Mouse (Mus musculus): ENCODE results near the gene Lipc.

- TF ChIP-seq CTCF (IDR thresholded peaks at IDR 0.05; ENCODE audit: borderline replicate concordance, insufficient read depth, low read depth, low read length) = no peak
- TF ChIP-seq POLR2A (IDR thresholded peaks at IDR 0.05; ENCODE audit: borderline replicate concordance, insufficient read depth, low read length) = no peak
These were observed 121.0 kb downstream of the Lipc start for GRCm38 (mm10) chr9:70830844-70831529.

Data from cerebellum, adult 2 months (tissue).